Mouse (Mus musculus) liver, adult 2 months (tissue): ENCODE results near the gene Tbck.

ENCODE experiments used
- CTCF ChIP-seq: fragments of 200-500 bp; IDR thresholded peaks from 2 replicates; pipeline ENCODE4 v1.5.1; 2011; ENCODE audit warnings: low read depth, low read length, control low read depth
- POLR2A ChIP-seq: fragments of 200-500 bp; IDR thresholded peaks from 2 replicates; pipeline ENCODE4 v1.6.1; 2011; ENCODE audit warnings: low read length, control low read depth; ENCODE audit not compliant: insufficient read depth; ENCODE audit errors: extremely low read depth

DNA sequence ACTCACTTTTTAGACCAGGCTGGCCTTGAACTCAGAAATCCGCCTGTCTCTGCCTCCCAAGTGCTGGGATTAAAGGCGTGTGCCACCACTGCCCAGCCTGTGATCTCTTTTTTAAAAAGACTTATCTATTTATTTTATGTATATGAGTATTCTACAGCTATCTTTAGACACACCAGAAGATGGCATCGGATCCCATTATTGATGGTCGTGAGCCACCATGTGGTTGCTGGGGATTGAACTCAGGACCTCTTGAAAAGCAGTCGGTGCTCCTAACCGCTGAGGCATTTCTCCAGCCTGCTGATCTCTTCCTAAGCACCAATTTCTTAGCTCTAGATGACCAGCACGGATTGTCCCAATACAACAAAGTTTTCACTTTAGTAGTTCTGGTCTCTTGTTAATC lies 30.0 kb upstream of the Tbck start:
- no peak for TF ChIP-seq CTCF
- no peak for TF ChIP-seq POLR2A
